Mouse (Mus musculus) adipocyte (in vitro differentiated cells): Measurements from ENCODE around the gene Tbx5.
"Not testable (repeated sequence)": the region's sequence is repeated elsewhere in the genome, so short reads cannot be mapped to it uniquely, and the experiment has no call there.

Experiments
- DNase-seq: peaks from one replicate; pipeline ENCODE4 v3.0.0-alpha.2; 2016; ENCODE audit warnings: low spot score

Gene Tbx5

DNA sequence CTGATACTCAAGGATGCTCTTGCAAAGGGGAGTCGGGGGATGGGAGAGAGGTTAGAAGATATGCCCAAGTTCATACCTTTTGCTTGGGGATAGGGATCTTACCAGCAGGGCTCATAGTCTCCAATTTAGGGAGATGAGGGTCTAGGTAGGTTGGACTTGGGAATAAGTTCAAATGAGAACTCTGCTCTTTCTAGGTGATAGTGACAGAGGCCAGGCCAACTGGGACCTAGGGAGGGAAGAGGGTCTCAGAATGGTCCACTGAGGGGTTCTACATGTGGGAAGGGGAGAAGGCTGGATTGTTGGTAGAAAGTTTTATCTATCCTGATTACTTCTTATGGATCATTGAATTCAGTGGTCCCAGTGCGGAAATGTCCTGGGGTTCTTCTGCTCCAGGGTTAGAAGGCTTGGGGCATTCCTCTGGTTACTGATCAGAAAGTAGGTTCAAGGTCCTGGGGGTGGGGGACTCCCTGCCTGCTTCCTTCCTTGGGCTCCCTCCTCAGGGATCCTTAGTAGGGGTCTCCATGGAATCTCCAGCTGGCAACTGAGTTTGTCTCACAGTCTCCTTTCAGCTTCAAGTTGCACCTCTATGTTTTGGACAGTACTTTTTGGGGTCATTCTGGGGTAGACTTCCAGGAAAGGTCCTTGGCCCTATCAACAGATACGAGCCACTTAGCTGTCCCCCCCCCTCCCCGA is 10.4 kb downstream of the Tbx5 start:
- DNase-seq: no peak

DNA sequence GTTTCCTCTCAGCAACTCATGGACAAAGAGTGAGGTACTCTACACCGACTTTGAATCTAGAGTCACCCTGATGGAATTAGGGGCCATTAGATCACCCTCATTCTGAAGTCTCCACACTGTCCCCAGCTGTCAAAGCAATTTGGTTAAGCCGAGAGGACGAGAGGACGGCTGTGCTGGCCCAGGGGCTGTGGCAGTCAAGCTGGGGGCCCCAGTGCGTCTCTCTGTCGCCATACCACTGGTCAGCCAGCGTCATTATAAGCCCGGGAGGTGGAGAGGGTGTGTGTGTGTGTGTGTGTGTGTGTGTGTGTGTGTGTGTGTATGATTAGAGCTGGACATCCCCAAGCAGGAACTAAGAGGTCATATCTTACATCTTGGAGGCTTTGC is 10.9 kb downstream of the Tbx5 start:
- no peak for DNase-seq

DNA sequence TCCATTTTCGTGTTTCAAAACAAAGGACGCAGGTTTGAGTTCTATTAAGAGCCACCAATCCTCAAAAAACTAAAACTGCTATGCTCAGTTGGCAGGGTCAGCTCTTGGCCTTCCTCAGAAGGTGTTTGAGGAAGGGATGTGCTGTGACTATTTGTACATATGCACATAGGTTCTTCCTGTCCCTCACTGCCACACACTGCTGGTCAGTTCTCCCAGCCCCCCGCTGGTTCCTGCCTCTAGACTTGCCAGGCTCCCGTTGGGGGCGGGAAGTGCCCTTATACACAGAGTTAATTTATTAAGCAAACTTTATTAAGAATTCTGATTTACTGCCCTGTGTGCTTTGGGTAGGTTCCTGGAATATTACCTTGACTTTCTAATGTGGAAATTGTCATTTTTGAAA is 11.9 kb downstream of the Tbx5 start:
- DNase-seq: no peak

DNA sequence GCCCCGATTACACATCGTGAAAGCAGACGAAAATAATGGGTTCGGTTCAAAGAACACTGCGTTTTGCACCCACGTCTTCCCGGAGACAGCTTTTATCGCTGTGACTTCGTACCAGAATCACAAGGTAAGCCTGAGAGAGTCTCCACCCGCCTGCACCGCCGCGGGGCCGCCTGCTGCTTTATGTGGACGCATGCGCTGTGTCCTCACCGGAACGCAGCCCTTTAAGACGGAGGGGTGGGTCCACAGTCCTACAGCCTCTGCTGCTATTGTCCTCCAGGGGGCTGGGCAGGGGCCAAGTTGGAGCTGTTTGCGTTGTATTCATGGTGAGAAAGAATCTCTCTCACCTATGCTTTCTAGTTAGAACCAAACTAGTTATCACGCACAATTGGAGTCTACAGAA is 12.5 kb downstream of the Tbx5 start:
- DNase-seq: no peak

DNA sequence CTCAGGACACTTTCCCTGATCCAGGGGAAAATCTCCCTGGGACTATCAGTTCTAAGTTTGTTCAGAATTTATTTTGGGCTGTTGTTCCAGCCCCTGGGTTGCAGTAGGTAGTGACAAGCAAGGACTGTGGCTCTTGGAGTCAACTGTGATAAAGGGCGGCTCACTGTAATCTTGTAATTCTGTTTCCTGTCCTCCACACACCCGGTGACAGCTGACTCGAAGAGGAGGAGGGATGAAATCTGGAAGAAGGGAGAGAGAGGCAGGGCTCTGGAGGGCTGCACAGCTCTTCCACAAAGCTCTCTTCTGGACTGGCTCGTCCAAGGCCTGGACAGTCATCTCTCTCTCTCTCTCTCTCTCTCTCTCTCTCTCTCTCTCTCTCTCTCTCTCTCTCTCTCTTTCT is 24.6 kb downstream of the Tbx5 start:
- DNase-seq: no peak

DNA sequence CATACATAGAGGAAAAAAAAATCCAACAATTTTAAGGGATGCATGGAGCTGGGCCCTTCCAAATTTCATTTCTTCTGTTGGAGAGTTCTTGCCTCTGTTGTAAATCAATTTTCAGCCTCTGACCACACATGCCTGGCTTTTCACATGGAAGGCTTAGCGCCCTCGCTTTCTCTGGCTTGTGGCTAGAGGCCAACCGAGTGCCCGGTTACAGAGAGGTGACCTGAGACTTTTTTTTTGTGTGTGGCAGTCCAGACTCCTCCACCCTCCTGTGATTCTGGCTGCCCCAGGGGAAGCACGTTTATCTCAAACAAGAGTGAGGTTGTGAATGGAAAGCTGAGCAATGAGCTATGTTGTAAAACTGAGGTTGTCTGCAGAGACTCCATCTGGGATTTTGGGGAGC is 28.8 kb downstream of the Tbx5 start:
- no peak for DNase-seq

DNA sequence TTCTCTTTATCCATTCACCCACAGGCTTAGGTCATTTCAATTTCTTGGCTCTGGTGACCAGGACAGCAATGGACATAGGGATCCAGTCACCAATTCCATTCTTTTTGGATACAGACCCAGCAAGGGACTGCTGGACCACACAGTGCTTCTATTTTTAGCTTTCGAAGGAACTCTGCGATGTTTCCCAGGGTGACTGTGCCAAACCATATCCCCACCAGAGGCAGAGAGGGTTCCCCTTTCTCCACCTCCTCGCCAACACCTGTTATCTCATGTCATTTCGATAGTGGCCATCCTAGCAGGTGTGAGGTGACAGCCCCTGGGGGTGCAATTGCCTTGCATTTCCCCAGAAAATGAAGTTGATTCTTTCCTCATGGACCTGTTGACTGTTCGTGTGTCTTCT is 30.0 kb downstream of the Tbx5 start:
- DNase-seq: no peak

DNA sequence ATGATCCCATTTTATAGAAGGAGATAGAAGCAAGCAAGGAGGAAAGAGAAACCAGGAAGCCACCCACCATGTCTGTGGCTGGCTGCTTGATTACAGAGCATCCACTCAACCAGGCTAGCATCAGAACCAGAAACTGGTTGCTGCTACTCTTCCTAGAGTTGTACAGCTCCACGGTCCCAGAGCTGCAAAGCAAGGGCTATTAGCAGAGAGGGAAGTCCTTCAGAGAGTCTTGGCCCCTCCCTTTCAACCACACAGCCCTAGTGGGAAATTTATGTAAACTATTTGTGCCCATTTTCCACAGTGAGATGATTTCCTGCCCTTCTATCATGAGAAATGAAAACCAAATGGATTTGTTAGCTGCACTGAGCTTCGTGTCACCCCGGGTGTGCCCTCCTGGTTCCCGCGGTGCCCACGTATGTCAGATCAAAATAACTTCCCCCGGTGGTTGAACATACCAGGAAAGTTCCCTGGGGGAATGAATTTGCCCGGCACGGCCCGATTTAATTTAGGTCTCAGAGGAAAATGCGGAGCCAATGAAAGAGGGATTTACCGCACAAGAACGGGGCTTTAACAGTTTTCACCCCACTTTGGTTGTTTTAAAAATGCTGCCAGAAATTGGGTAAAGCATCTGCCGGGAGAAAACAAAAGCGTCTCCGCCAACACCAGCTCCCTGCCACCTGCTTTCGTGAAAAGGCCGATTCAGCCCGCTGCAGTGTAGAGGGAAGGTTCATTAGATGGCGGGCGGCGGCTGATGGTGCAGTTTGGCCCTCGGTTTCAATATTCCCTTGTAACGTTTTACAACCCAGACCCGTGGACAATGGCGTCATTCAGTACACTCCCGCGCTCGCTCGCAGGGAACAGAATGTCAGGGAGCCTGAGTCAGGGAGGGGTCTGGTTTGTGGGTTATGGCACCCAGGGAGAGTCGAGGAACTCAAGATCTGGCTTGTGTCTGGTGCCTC is 34.1 kb downstream of the Tbx5 start:
- DNase-seq: no peak

DNA sequence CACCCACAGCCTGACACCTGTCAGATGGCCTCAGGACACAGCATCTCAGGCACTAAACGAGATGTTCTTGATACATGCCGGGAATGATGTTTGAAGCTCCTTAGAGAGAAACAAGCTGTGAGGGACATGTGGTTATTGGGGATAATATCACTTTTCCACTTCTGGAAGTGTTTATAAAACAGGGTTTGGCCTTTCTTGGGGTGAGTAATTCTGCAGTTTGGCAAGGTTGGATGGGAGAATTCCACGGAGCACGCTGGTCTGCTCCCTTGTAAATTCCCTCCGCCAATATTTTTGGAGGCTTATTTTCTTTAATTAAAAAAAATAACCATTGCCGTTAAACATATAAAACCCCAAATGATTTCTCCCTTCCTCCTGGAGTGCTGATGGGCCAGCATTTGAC is 35.5 kb downstream of the Tbx5 start:
- DNase-seq: no peak

DNA sequence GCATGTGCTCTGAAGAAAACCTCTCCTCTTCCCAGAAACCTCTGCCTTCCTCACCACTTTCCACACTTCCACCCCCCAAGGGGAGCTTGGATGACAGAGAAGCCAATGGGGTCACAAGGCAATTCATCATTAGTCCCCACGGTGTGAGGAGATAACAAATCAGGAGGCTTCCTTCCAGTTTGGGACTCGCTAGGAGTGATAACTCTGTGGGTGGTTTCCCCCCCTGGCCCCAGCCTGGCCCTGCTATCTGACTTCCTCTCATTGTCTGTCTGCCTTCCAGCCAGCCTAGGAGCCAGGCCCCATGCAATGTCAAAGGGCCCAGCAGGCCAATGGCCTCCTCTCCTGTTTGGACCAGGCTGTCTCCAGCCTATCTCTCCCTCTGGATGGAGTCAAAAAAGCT is 43.0 kb downstream of the Tbx5 start:
- no peak for DNase-seq

DNA sequence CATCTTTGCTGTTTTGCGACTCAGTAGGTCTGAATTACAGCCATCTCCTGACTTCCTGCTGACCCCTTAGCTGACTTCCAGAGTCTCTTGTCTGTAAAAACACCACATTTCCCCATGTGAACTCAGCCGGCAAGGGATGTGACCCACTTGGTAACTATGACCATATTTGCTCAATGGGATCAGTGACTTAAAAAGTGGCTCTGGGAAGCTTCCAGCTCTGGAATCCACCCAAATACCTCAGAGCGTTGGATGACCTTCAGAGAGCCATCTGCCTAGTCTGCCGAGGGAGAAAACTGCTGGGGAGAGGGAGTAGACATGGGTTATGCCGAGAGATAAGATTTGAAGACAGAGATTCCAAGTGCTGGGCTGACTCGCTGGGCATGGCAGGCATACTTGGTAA is 44.7 kb downstream of the Tbx5 start:
- DNase-seq: no peak

DNA sequence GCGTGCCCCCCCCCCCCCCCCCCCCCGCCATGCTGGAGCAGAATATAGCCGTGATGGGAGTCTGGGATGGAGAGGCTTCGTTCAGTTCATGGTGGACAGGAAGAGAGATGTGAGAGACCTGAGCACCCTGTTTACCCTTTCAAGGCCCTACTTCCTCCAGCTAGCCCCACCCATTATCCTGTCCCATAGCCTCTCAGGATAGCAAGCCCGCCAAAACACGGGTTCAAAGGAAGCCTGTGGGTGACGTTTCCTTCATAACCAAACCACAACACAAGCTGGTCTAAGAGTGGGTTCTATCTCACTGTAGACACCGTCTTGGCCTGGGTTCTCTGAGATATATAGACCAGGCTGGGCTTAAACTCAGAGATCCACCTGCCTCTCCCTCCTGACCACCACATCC is 53.1 kb downstream of the Tbx5 start:
- no peak for DNase-seq

DNA sequence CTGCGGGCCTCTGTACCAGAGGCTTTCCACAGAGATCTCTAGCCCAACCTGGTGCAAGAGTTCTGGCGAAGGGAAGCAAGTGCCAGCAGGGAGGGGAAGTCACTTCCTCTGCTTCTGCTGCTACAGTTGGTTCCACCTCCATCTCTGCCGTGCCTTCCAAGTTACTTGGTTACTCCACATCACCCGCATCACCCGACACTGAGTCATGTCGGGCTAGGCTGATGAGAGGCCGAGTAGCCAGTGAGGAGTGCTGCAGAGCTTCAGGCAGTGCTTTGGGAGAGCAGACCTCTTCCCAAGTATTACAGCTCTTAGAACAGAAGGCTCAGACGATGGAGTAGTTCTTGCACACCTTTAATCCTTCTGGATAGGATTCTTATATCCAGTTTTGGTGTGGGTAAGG is 54.9 kb downstream of the Tbx5 start:
- DNase-seq: no peak

DNA sequence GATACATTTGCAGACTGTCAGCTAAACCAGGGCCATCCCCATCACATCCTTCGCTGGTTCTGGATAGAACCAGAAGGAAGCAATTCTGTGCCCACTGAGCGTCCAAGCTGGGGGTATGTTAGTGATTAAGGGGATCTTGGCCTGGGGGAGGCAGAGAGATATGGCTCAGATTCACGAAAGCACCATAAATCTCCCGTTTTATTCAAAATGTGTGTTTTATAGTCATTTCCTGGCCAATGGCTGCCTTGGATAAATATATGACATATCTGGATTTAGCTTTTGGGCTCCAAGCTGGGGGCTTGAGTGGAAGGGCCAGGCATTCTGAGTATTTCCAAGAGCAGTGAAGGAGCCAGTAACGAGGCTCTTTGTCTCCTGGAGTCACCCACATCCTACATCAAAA is 59.5 kb downstream of the Tbx5 start:
- DNase-seq: no peak

DNA sequence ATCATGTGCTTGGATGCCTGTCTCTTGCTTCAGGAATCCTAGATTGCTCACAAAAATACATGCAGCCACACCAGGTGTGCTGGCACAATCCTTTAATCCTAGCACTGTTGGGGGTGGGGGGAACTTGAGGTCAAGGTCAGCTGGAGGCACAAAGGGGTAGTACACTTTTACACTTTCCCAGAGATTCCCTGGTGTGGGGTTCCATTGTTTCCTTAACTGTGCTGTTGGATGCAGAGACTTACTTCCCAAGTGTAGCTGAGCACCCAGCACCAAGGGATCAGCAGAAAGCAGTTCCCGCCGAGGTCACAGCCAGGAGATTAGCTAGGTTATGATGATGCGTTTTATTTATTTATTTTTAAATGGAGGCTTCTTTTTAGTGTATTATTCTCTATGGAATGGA is 60.6 kb downstream of the Tbx5 start:
- no peak for DNase-seq

DNA sequence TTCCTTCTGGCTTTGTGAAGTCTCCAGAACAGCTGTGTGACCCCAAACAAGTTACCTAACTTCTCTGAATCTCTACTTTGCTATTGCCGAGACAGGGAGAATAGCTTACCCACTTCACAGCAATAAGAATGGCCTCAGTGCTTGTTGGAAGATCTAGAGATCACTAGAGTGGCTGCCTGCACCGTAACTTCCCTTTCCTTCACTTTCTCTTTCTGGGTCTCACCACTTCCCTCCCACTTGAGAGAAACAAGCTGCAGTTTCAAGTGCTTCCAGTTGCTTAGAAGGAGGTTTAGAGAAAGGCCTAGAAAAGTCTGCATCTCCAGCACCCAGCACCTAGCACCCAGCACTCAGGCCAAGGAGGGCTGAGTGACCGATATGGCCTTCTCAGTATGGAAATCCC is 64.1 kb downstream of the Tbx5 start:
- no peak for DNase-seq

DNA sequence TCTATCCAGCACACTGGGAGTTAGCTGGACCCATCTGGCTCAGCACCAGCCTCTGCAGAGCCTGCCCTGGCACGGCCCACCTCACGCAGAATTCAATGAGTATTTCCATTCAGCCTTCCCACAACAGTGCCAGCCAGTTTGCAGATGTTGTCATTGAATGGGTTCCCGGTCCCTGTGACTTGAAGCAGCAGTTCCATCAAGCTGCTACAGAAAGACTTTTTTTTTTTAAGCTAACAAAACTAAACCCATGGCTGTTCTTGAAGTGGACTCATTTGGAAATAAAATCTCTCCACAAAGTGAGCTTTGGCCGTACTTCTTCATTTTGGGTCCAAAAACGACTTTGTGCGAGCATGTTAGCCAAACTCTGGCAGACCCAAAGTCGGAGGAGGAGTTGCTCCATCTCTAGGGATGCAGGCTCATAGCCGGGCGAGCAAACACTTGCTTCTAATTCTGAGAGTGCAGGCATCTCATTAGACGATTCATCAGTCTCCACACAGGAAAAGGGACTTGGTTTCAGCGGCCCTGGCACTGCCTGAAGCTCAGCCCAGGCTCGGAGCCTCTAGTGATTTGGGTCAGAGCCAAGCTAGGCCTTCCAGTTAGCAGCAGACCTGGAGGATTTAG is 84.2 kb downstream of the Tbx5 start:
- DNase-seq: no peak

DNA sequence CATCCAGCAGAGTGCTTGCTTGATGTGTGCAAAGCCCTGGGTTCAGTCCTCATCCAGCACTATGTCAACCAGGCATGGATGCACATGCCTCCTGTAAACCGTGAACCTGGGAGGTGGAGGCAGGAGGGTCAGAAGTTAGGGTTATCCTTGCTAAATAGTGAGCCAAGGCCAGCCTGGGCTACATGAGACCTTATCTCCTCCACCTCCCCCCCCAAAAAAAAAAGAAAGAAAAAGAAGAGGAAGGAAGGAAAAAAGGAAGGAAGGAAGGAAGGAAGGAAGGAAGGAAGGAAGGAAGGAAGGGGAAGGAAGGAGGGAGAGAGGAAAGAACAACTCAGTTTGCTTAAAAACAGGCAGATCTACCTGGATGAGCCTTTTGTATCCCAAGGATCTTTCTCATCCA is 85.9 kb downstream of the Tbx5 start:
- DNase-seq: not testable (repeated sequence)

DNA sequence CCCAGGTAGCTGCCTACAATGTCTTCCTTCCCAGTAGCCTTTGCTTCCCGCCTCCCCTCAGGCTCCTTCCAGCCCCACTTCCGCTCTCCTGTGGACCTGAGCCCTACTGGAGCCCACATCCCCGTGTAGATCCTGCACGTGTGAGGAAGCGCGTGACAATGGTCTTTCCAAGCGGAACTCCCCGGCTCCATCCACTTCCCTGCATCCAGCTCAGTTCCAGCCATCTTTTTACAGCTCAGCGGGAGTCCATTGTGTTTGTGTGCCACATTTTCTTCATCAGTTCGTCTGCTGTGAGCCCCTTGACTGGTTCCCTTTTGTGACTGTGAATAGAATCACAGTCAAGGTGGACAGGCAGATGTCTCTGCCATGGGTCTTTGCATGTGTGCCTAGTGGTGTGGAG is 88.5 kb downstream of the Tbx5 start:
- DNase-seq: no peak

DNA sequence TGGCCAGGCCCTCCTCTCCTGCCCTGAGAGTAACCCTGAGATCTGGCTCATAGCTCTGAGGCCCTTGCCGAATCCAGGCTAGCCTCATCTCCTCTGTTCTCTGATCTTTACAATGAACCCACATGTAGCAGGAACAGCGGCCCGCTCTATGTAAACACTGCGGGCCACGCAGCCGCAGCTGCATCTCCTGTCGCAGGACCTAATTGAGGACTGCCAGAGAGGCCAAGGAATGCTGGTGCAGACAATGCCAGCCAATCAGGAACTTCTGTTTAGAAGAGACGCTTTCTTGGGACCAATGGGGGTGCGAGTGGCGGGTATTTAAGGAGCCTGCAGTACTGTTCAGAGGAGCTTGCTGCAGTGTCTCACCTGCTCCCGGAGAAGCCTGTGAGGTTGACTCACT is 89.8 kb downstream of the Tbx5 start:
- no peak for DNase-seq
